Mouse (Mus musculus) forebrain, embryonic 11.5 days (tissue): ENCODE measurements around the gene Crim1. TPM values are rescaled to one million over a fixed set of nuclear protein-coding genes. Genes with fewer than 3 reads are reported as not detected.
"Not testable (repeated sequence)": the region's sequence is repeated elsewhere in the genome, so short reads cannot be mapped to it uniquely, and the experiment has no call there.

Experiments used
- ATAC-seq: fragments of 200-750 bp; cut with Nextera tagmentation; replicated peaks from 2 replicates; pipeline ENCODE4 v1.8.0; 2017; ENCODE audit warnings: moderate TSS enrichment; ENCODE audit not compliant: low FRiP score
- DNase-seq: peaks from one replicate; pipeline ENCODE4 v3.0.0-alpha.2; 2017; ENCODE audit warnings: low spot score
- H3K27ac ChIP-seq: fragments of 300-500 bp; sonication (generic); 2 replicates; pipeline ENCODE4 v1.5.1; 2014; ENCODE audit warnings: low read depth, low read length
- H3K27me3 ChIP-seq: fragments of 300-500 bp; sonication (generic); 2 replicates; pipeline ENCODE4 v1.6.1; 2014; ENCODE audit warnings: mild to moderate bottlenecking, low read length, mixed read lengths; ENCODE audit not compliant: control insufficient read depth, insufficient read depth
- H3K36me3 ChIP-seq: fragments of 300-500 bp; sonication (generic); 2 replicates; pipeline ENCODE4 v1.6.1; 2014; ENCODE audit warnings: mild to moderate bottlenecking, low read length, moderate library complexity, mixed read lengths; ENCODE audit not compliant: control insufficient read depth, insufficient read depth
- H3K4me1 ChIP-seq: fragments of 300-500 bp; sonication (generic); replicated peaks from 2 replicates; pipeline ENCODE4 v1.6.1; 2014; ENCODE audit warnings: low read length, mixed read lengths; ENCODE audit not compliant: control insufficient read depth, insufficient read depth
- H3K4me2 ChIP-seq: fragments of 300-500 bp; sonication (generic); 2 replicates; pipeline ENCODE4 v1.6.1; 2014; ENCODE audit warnings: low read depth, mild to moderate bottlenecking, low read length, moderate library complexity, mixed read lengths; ENCODE audit not compliant: severe bottlenecking
- H3K4me3 ChIP-seq: fragments of 300-500 bp; sonication (generic); 2 replicates; pipeline ENCODE4 v1.5.1; 2014; ENCODE audit warnings: low read depth, low read length
- H3K9ac ChIP-seq: fragments of 300-500 bp; sonication (generic); 2 replicates; pipeline ENCODE4 v1.6.1; 2014; ENCODE audit warnings: low read length
- H3K9me3 ChIP-seq: fragments of 300-500 bp; sonication (generic); 2 replicates; pipeline ENCODE4 v1.6.1; 2016; ENCODE audit warnings: low read length, mixed read lengths; ENCODE audit not compliant: control insufficient read depth
- WGBS: fragments of 180-500 bp; shearing (Covaris S2); extraction: QIAGEN DNeasy Blood & Tissue Kit; methylation state at CpG from one replicate; pipeline ENCODE4 v1.1.7; 2014; 5-methylcytosine and 5-hydroxymethylcytosine counted together
- polyA plus RNA-seq: library from polyadenylated mRNA; unstranded; fragments of >200 nt; fragmentation: Nextera tagmentation; extraction: Ambion mirVana; gene quantifications from 2 replicates; pipeline ENCODE4 v1.2.1, GENCODE M21; 2014

The Crim1 gene
- polyA plus RNA-seq, 1 experiment from 2014 or later, result 2.7 TPM

- H3K9me3 ChIP-seq, result no peaks in the 10 kb centered on the region
- WGBS, result 73% methylated on average over 3 of the region's 3 CpGs
Measured at GRCm38 (mm10) chr17:78248943-78249342, 48.9 kb downstream of the Crim1 start.

GRCm38 (mm10) chr17:78250149-78250938 is 50.3 kb downstream of the Crim1 start:
- Histone ChIP-seq H3K4me3 (no peak overlapping the region), H3K4me1 (peaks cover 2% of the 10 kb centered on the region; the same call in 1 of the 2 replicates), H3K27ac (no peak overlapping the region), H3K36me3 (no peaks in the 10 kb centered on the region), H3K9me3 (no peaks in the 10 kb centered on the region), H3K27me3 (no peaks in the 10 kb centered on the region), H3K9ac (no peak overlapping the region), H3K4me2 (no peak overlapping the region)
- 84% methylated on average over 14 of the region's 14 CpGs for WGBS
- DNase-seq (no peak), ATAC-seq (no peak)

More at GRCm38 (mm10) chr17:78248943-78249342, 48.9 kb downstream of the Crim1 start:
- no peak overlapping the region for H3K9ac ChIP-seq
- DNase-seq (no peak), ATAC-seq (no peak)
- H3K4me1 ChIP-seq, result peaks cover 2% of the 10 kb centered on the region; the same call in 1 of the 2 replicates
- no peaks in the 10 kb centered on the region for H3K27me3 ChIP-seq
- no peak overlapping the region for H3K4me2 ChIP-seq
- H3K27ac ChIP-seq, result no peak overlapping the region
- no peaks in the 10 kb centered on the region for H3K36me3 ChIP-seq
- H3K4me3 ChIP-seq, result no peak overlapping the region

- not testable (repeated sequence) for H3K36me3 ChIP-seq, H3K27ac ChIP-seq, ATAC-seq, DNase-seq, H3K4me1 ChIP-seq, H3K4me3 ChIP-seq, H3K27me3 ChIP-seq, H3K9ac ChIP-seq, H3K4me2 ChIP-seq, H3K9me3 ChIP-seq
- 90% methylated on average over 2 of the region's 2 CpGs for WGBS
Measured at GRCm38 (mm10) chr17:78253587-78253986, 53.5 kb downstream of the Crim1 start.

GRCm38 (mm10) chr17:78254256-78254655 is 54.2 kb downstream of the Crim1 start:
- no peak; the same call in 1 of the 2 replicates for ATAC-seq

GRCm38 (mm10) chr17:78255711-78256110 is 55.7 kb downstream of the Crim1 start:
- no peaks in the 10 kb centered on the region for H3K27me3 ChIP-seq
- no peak for DNase-seq
- no peak overlapping the region for H3K9ac ChIP-seq
- no peak overlapping the region for H3K4me2 ChIP-seq
- H3K36me3 ChIP-seq, result no peaks in the 10 kb centered on the region
- 97% methylated on average over 9 of the region's 9 CpGs for WGBS
- H3K4me3 ChIP-seq, result no peak overlapping the region
- ATAC-seq, result no peak
- H3K27ac ChIP-seq, result no peak overlapping the region
- H3K4me1 ChIP-seq, result no peaks in the 10 kb centered on the region
- H3K9me3 ChIP-seq, result no peaks in the 10 kb centered on the region

More at GRCm38 (mm10) chr17:78254256-78254655, 54.2 kb downstream of the Crim1 start:
- no peaks in the 10 kb centered on the region for H3K9me3 ChIP-seq
- H3K9ac ChIP-seq, result no peak overlapping the region
- no peaks in the 10 kb centered on the region for H3K36me3 ChIP-seq
- H3K4me2 ChIP-seq, result no peak overlapping the region
- 72% methylated on average over 8 of the region's 8 CpGs for WGBS
- H3K4me3 ChIP-seq, result no peak overlapping the region
- no peaks in the 10 kb centered on the region for H3K4me1 ChIP-seq
- H3K27me3 ChIP-seq, result no peaks in the 10 kb centered on the region
- no peak overlapping the region for H3K27ac ChIP-seq
- DNase-seq, result no peak

GRCm38 (mm10) chr17:78256534-78256933 is 56.5 kb downstream of the Crim1 start:
- Histone ChIP-seq H3K4me2 (no peak overlapping the region), H3K36me3 (no peaks in the 10 kb centered on the region), H3K4me3 (no peak overlapping the region), H3K9ac (no peak overlapping the region), H3K9me3 (no peaks in the 10 kb centered on the region), H3K27me3 (no peaks in the 10 kb centered on the region), H3K4me1 (no peaks in the 10 kb centered on the region), H3K27ac (no peak overlapping the region)
- DNase-seq (no peak), ATAC-seq (no peak)
- WGBS, result 83% methylated on average over 8 of the region's 8 CpGs

- H3K4me3 ChIP-seq, result no peak overlapping the region
- no peak overlapping the region for H3K9ac ChIP-seq
- no peak overlapping the region for H3K27ac ChIP-seq
- H3K4me2 ChIP-seq, result no peak overlapping the region
- no peaks in the 10 kb centered on the region for H3K27me3 ChIP-seq
- no peak for DNase-seq
- 93% methylated on average over 4 of the region's 4 CpGs for WGBS
- no peak for ATAC-seq
- no peaks in the 10 kb centered on the region for H3K4me1 ChIP-seq
- H3K9me3 ChIP-seq, result no peaks in the 10 kb centered on the region
- H3K36me3 ChIP-seq, result no peaks in the 10 kb centered on the region
Measured at GRCm38 (mm10) chr17:78261684-78262083, 61.6 kb downstream of the Crim1 start.

GRCm38 (mm10) chr17:78264116-78264515 is 64.1 kb downstream of the Crim1 start:
- Histone ChIP-seq H3K9me3 (no peaks in the 10 kb centered on the region), H3K9ac (no peak overlapping the region), H3K27ac (no peak overlapping the region), H3K4me3 (no peak overlapping the region), H3K36me3 (no peaks in the 10 kb centered on the region), H3K4me2 (no peak overlapping the region), H3K27me3 (no peaks in the 10 kb centered on the region), H3K4me1 (no peaks in the 10 kb centered on the region)
- 75% methylated on average over 11 of the region's 11 CpGs for WGBS
- no peak for DNase-seq
- ATAC-seq, result no peak

- WGBS, result 89% methylated on average over 7 of the region's 7 CpGs
- DNase-seq, result no peak
- no peaks in the 10 kb centered on the region for H3K9me3 ChIP-seq
Measured at GRCm38 (mm10) chr17:78265135-78265534, 65.1 kb downstream of the Crim1 start.

More at GRCm38 (mm10) chr17:78265135-78265534, 65.1 kb downstream of the Crim1 start:
- Histone ChIP-seq H3K4me2 (no peak overlapping the region), H3K27me3 (no peaks in the 10 kb centered on the region), H3K4me3 (no peak overlapping the region), H3K9ac (no peak overlapping the region), H3K36me3 (no peaks in the 10 kb centered on the region), H3K27ac (no peak overlapping the region), H3K4me1 (no peaks in the 10 kb centered on the region)
- ATAC-seq, result no peak
